Mouse (Mus musculus): Measurements from ENCODE around the gene Lyrm4. TPM values are rescaled to one million over a fixed set of nuclear protein-coding genes. Genes with fewer than 3 reads are reported as not detected.

Lyrm4 gene
- total RNA-seq, 2 experiments from 2014 or later: 2.4 to 8.8 TPM

DNA sequence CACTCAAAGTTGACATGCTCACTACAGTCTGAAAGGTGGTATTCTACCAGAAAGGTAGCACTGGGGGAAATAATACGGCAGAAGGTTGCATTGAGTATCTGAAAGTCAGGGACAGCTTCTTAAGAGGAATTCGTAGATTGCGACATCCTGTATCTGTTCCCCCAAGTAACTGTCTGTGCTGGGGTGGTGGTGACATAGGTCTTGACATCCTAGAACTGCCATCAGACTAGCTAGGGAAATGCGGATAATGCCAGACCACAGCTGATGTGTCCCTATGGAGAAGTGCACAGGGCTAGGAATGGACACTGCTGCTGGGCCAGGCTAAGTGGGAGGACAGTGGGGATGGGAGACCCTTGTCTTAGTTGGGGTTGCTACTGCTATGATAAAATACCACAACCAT lies 8.8 kb downstream of the Lyrm4 start:
- no peak for ATAC-seq (replicated peaks; ENCODE audit: low FRiP score, poor library complexity, severe bottlenecking)

DNA sequence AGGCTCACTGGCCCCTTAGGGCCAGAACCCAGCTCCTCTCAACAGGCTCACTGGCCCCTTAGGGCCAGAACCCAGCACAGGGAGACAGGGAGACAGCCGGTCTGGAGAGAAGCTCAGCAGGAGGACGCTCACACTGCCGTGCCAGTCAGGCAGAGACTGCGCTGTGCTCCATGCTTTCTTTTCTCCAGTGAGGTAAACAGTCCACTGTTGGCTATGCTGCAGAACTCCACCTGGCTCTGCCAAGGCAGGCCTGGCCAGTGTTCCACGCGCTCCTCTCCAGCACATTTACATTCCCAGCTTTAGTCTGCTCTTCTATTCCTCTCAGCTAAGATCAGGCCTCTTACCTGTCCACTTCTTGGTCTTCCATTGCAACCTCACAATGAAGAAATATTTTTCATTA lies 11.7 kb downstream of the Lyrm4 start:
- no peak for ATAC-seq (replicated peaks; ENCODE audit: low FRiP score, poor library complexity, severe bottlenecking)

DNA sequence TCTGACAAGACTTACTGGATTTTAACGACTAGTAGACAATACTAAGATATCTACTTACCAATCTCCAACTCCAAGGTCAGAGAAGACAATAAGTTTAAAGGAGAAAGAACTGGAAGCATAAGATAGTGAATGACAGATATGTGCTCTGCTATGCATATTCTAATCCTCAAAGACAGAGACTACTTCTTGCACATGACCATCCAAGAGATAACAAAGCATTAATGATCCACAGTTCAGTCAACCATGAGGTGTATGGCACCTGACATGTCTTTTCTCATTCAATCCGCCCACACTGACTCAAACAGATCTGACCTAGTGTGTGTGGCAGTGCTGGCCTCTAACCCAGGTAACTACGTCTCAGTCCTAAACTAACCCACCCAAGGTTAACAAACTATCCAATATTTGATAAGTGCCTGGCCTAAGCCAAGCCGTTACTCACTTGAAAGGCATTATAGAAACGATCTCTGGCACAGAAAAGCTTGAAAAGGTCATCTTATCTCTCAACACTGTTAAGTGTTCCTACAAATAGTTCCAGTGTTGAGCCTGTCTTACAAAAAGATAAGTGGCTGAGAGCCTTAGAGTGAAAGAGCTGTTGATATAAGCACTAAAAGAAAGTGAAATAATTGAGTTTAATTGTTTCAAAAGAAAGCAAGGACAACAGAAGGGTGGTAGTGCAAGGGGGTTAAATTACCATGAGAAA lies 20.5 kb downstream of the Lyrm4 start:
- ATAC-seq (replicated peaks; ENCODE audit: low FRiP score, poor library complexity, severe bottlenecking): peak; percentile 75

DNA sequence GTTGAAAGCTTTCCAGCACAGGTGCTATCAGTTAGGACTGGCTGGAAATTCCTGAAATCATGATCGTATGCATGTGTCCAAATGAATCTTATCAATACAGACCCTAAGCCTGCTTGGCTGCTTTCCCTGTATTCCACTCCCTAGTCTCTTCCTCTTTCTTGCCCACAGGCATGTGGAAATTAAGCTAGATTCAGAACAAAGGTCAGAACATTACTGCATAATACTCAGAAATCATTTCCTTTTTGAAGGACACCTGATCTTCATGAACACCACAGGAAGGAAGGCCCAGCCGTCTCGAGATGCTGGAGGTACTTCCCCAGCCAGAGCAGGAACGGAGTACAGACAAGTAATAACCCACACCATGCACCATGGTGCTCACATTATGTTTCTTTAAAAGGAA lies 29.2 kb downstream of the Lyrm4 start:
- no peak for ATAC-seq (replicated peaks; ENCODE audit: low FRiP score, poor library complexity, severe bottlenecking)

DNA sequence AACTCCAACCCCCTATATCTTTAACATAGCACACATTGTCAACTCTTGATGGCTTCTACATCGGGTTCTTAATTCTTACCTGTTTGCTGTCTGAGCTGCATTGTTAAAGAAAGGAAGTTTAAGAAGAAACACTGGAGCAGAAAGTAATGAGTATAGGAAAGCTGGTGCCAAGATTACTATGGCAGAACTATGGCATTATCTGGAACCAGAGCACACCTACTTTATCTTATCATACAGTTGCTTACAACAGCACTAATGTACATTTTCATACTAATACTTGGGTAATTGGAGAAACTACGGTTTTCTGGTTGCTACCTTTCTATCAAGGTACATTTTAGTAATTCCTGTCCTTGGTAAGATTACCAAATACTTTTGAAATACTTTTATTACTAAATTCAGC lies 29.9 kb downstream of the Lyrm4 start:
- peak; percentile 55 for ATAC-seq (replicated peaks; ENCODE audit: low FRiP score, poor library complexity, severe bottlenecking)

DNA sequence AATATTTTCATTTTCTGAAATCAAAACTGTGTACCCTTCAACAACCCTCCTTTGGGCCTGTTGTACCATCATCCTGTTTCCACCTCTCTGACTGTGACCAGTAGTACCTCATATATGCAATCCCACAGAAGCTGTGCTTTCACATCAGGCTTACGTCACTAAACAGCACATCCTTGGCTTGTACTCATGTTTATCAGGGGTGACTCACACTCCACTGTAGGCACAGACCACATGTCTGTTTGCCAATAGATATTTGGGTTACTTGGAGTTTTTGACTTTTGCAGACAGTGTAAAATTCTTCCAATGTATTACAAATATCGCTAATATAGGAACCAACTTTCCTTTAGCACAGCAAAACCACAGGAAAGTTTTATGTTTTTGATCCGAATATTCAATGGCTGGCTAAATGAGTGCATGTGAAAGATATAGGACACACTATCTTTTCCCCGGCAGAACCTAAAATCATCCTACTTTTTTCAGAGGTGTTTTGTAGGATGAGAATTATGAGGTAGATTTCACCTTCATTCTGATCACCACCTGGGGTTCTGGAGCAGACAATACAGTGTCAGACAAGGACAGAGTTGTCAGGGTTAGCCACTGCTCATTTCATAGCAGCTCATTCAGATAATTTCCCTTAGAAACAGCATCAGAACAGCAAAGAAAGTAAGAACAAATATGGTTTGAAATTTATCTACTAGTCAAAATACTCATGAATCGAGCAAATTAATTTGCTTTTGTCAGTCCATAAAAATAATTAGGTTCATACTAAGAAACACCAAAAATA lies 30.5 kb downstream of the Lyrm4 start:
- peak; percentile 93 for ATAC-seq (replicated peaks; ENCODE audit: low FRiP score, poor library complexity, severe bottlenecking)

DNA sequence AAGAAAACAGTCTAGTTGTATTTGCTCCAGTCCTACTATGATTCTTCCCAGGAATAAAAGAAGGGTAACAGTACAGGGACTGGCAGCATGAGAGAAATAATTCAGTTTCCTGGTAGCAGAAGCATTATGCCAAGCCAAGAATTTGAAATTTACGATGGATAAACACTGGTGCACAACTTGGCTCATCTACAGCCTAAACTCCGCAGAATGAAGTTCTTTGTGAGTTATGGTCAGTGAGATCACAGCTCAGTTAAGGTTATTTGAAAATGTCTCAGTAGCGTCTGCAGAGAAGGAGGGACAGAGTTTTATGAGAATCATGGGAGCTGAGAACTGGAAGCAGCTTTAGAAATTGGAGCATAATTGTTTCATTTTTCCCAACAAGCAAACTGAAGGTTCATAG lies 31.4 kb downstream of the Lyrm4 start:
- ATAC-seq (replicated peaks; ENCODE audit: low FRiP score, poor library complexity, severe bottlenecking): no peak

DNA sequence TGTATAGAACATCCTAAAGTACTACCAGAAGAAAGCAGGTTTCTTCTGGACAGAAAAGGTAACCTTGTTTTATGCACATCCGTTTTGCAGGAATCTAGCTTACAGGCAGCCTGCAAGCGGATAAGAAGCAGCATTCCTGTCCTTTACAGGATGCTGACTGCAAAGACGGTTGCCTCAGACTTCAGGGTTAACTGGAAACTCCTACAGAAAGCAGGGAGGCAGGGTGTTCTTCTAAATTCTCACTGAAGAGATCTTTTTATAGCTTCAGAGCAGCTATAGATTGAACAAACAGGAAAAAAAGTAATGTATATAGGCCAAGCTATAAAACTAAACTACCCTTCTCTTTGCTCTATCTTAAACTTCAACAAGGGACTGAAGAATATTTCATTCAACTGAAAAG lies 32.6 kb downstream of the Lyrm4 start:
- no peak for ATAC-seq (replicated peaks; ENCODE audit: low FRiP score, poor library complexity, severe bottlenecking)

DNA sequence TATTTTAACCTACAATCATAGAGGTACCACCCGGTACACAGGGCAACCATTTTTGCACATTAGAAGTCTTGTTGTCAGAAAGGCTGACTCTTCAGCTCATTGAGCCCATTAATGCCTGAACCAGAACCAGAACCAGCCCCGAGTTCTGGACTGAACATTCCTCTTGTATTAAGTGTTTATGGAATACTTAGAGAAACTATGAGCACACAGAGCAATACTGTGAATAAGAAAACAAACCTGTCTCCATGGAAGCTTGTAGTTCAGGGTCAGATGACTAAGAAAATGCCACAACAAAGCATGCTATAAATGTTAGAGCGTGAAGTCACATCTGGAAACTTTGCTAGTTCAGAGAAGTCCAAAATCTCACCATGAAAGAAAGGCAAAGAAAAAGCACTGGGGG lies 35.7 kb downstream of the Lyrm4 start:
- ATAC-seq (replicated peaks; ENCODE audit: low FRiP score, poor library complexity, severe bottlenecking): no peak

DNA sequence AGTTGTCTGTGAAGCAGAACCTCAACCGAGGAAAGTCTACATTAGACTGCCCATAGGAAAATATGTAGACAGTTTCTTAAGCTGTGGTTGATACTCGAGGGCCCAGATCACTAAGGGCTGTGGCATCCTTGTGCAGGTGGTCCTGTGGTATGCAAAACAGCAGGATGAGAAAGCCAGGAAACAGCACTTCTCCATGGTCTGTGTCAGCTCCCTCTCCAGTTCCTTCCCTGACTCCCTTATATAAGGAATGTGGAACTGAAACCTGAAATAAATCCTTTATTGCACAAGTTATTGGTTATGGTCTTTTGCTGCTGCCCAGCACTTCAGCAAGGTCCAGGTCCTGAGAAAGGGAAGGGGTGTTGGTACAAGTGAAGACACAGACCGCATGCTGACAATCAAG lies 42.8 kb downstream of the Lyrm4 start:
- no peak for ATAC-seq (replicated peaks; ENCODE audit: low FRiP score, poor library complexity, severe bottlenecking)

DNA sequence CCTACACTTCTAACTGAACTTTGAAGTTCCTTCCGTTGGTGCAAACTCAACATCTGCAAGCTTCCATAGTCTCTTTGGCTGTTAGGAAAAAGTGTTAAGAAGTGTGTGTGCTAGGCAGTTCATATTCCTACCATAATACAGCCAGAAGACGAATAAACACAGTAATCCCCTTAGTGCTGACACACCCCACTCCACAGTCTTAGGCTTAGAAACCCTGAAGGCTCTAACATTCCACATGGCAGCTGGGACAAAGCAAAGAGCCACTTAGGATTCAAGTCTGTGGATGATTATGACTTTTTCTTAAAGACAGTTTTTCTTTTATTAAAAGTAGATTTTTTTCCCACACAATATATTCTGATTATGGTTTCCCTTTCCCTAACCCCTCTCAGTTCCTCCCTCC lies 50.6 kb downstream of the Lyrm4 start:
- no peak for ATAC-seq (replicated peaks; ENCODE audit: low FRiP score, poor library complexity, severe bottlenecking)

DNA sequence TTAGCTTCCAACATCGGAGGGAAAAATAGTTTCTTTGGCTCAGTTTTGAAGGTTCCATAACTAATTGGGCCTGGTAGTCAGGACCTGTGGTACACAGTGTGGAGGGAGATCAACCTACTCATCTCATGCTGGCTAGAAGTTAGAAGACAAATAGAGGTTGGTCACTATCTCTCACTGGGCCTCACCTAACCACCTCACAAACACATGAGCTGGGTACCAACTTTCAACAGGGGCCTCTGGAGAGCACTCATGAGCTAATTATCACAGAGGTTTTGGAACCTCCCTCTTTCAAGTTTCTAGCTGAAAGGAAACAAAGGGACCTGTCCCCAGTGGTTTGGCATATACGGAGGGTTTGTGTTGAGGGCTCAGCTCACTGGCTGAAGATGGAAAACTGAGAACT lies 59.8 kb downstream of the Lyrm4 start:
- ATAC-seq (replicated peaks; ENCODE audit: low FRiP score, poor library complexity, severe bottlenecking): peak; percentile 67

DNA sequence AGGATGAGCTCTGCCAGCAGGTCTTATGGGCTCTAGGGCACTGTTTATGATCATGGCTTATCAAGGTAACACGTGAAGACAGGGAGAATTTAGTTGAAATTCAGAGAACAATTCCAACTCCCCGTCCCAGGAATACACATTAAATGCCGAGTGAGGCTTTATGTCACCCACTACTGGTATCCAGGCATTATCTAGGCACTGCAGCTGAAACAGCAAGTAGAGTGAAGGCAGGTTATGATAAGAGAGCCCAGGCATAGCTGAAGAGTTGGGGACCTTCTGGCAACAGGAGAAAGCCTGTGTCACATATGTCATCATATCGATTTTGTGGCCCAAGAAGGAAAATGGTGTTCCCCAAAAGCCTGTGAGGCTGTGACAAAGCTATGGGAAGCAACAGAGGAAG lies 60.4 kb downstream of the Lyrm4 start:
- ATAC-seq (replicated peaks; ENCODE audit: low FRiP score, poor library complexity, severe bottlenecking): peak; percentile 92

DNA sequence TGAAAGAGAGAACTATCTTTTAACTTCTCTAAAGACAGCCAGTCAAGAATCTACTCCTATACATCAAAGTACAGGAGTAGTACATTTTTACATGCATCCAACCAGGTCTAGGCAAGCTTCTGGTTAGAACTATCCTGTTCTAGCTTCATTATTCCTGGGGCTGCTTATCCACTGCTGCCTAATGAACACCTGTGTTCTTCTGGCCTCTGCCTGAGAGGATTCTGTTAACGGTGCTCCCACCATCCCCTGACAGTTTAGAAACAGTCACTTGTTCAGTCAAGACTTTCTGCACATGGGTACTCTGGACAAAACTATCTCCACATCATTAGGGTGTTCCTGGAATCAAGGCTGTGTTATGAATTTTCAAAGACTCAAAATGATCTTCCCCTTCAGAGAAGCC lies 60.8 kb downstream of the Lyrm4 start:
- peak; percentile 35 for ATAC-seq (replicated peaks; ENCODE audit: low FRiP score, poor library complexity, severe bottlenecking)

DNA sequence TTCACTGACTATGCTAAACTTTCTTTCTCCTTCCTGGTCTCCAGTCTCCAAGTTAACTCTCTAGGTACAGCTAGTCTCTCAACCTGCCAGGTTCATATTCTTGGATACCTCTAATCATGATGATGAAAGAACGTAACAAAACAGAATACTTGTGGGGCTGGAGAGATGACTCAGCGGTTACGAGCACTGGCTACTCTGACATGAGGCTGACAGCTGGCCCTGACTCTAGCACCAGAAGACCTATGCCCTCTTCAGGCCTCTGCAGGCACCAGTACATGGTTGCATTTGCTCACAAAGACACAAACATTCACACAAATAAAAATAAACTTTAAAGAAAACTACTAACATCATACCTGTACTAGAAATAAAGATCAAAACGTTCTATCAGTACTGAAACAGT lies 81.8 kb downstream of the Lyrm4 start:
- ATAC-seq (replicated peaks; ENCODE audit: low FRiP score, poor library complexity, severe bottlenecking): no peak

DNA sequence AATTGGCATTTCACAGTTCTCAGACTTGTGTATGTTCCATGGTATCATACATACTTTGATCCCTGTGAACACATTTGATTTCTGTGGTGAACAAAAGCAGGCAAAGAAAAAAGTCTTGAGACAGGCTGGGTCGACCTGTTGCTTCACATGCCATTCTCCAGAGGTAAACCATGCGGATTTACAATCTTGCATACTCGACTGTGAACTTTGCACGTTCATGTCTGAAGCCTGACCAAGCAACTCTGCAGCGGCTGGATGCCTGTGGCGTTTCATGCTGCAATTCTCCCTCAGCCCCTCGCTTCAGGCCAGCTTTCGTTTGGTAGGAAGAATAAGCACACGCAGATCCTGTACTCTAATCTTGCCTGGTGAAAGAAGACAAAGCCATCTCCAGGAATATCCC lies 85.4 kb downstream of the Lyrm4 start:
- ATAC-seq (replicated peaks; ENCODE audit: low FRiP score, poor library complexity, severe bottlenecking): no peak

DNA sequence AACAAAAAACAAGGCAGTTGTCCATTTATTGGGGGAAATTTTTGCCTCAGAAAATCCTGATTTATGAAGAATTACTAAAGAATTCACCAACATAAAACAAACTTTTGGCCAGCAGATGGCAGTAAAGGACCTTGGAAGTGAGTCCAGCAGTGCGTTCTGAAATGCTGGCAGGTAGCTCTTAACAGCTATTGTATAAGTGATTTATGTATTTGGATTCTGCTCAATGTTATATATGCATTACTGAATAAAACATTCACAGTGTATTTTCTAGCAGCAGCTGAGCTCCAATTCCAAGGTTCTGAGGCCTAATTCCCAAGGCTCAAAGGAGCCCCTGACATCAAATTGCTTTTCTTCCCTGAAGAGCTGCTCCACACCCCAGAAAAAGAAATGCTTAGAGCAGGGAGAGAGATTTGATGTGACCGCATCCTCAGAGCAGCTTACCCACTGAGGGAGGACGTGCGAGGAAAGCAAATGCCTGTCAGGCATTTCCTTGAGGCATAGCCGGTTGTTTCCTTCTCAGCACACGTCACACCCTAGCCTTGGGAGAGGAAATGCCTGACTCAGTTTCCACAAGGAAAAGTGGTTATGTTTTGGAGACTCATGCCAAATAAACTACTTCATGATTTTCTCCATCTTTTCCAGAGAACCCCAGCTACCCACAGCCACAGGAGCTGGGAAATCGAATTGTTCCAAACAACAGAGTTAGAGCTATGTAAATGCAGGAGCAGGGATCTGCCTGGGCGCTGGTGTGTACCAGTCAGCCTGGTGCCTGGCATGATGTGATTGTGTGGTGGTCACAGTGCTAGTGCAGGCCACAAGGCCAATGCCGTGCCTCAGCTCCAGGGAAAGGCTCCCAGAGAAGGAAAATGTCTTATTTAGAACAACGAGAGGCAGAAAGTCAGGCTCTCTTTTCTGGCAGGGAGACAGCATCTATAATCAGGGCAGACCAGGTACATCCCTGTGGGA lies 97.7 kb downstream of the Lyrm4 start:
- peak; percentile 69; the same call in 1 of the 2 replicates for ATAC-seq (replicated peaks; ENCODE audit: low FRiP score, poor library complexity, severe bottlenecking)

DNA sequence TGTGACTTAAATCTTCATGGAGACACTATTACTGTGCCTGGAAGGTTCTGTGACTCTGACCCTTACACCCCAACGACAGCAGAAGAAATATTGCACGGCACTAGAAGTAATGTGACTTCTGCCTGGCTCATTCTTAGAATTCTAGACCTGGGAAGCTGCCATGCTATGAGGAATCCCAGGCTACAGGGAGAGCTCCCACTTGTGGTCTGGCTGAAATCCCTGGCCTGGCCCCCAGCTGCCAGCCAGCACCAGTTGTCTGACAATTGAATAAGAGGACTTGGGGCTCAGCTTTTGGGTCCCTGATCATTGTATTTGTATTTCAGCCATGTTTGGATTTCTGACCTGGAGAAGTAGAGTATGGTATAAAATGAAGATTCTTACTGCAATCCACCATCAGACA lies 99.3 kb downstream of the Lyrm4 start:
- no peak for ATAC-seq (replicated peaks; ENCODE audit: low FRiP score, poor library complexity, severe bottlenecking)

DNA sequence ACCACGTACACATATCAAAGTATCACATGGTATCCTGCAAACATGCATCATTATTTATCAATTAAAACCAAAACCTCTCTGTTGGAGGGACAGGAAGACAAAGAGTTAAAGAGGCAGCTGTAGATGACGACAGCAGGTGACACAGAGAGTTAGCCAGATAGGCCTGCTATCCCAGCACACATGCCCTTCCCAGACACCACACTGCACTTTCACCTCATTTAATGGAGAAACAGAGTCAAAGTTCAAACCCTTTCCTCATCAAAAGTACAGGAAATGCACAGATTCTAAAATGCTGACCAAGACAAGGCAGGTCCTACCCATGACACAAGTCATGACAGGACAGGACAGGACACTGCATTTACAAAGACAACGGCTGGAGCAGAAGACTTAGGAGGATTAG lies 101.7 kb downstream of the Lyrm4 start:
- no peak for ATAC-seq (replicated peaks; ENCODE audit: low FRiP score, poor library complexity, severe bottlenecking)

DNA sequence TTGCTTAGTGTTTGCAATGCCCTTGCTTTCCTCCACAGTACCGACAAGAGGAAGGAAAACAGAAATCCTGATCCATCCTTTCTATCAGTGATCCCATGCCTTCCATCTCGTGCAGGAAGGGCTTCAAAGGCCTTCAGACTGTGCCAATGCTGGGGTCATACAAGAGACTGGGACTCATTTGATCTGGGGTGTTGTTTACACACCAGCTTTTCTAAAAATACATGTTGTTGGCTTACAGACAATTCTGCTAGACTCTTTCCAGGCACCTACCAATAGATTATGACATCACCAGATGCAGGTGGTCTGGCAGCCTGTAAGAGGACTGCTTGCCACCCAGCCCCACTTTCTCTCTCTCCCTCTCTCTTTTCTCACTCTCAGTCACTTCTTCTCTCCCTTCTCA lies 107.3 kb downstream of the Lyrm4 start:
- no peak for ATAC-seq (replicated peaks; ENCODE audit: low FRiP score, poor library complexity, severe bottlenecking)
